Mouse (Mus musculus): ENCODE measurements around the gene B3galt4. TPM values are rescaled to one million over a fixed set of nuclear protein-coding genes. Genes with fewer than 3 reads are reported as not detected.

The B3galt4 gene
- polyA plus RNA-seq, 1 experiment from 2014 or later = 3.9 TPM

DNA sequence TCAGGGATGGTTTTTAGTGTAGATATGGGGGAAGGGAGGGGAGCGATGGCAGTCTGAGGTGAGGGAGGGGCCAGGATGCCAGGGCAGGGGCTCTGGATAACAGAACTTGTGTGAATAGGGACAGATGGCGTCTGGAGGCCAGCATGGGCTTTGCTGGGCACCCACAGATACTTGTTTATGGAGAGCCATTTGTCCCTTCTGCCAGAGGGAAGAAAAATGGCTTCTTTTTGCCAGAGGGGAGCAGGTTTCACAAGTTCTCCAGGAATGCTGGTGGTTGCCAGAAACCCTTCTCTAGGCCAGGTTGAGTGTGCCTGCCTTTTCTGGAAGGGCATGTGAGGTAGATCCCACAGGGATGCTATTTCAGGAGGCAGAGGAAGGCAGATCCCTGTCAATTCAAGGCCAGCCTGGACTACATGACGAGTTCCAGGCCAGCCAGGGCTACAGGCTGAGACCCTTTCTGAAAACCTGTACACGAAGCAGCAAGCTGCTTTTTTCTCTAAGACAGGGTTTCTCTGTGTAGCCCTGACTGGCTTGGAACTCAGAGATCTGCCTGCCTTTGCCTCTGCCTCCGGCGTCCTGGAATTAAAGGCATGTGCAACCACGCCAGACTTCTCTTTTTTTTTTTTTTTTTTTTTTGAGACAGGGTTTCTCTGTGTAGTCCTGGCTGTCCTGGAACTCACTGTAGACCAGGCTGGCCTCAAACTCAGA, 50.9 kb downstream of the B3galt4 start:
- DNase-seq (ENCODE audit: low spot score) = no peak
- 68% methylated on average over 7 of the region's 7 CpGs for WGBS
- H3K36me3 ChIP-seq = no peaks in the 10 kb centered on the region
- no peak overlapping the region for H3K27ac ChIP-seq
- no peak overlapping the region for H3K4me3 ChIP-seq
- H3K9me3 ChIP-seq (replicated peaks) = no peaks in the 10 kb centered on the region
- no peaks in the 10 kb centered on the region for H3K27me3 ChIP-seq (ENCODE audit: low read depth, poor library complexity, severe bottlenecking)
- H3K4me1 ChIP-seq = 0 out of 2 replicates have a peak, but pooled peaks cover 4% of the 10 kb centered on the region

Other genes starting within 250 kb of the B3galt4 start
- 30.1 and 32.5 TPM in 2 replicates for gene March2, start 232.8 kb downstream of the B3galt4 start, polyA plus RNA-seq (2016; fragmentation: Nextera tagmentation; extraction: Ambion mirVana)
- 325 and 350 TPM in 2 replicates for gene Rab11b, start 191.0 kb downstream of the B3galt4 start, polyA plus RNA-seq (2016; fragmentation: Nextera tagmentation; extraction: Ambion mirVana)
- 30.2 and 38.9 TPM in 2 replicates for gene Angptl4, start 169.7 kb downstream of the B3galt4 start, polyA plus RNA-seq (2016; fragmentation: Nextera tagmentation; extraction: Ambion mirVana)
- gene Kank3, start 141.0 kb downstream of the B3galt4 start, polyA plus RNA-seq (2016; fragmentation: Nextera tagmentation; extraction: Ambion mirVana) = 24.8 and 28.5 TPM in 2 replicates
- gene Rps28, start 126.9 kb downstream of the B3galt4 start, polyA plus RNA-seq (2016; fragmentation: Nextera tagmentation; extraction: Ambion mirVana) = 867 and 991 TPM in 2 replicates
- gene Ndufa7, start 126.9 kb downstream of the B3galt4 start, polyA plus RNA-seq (2016; fragmentation: Nextera tagmentation; extraction: Ambion mirVana) = 497 and 518 TPM in 2 replicates
- gene Cd320, start 108.4 kb downstream of the B3galt4 start, polyA plus RNA-seq (2016; fragmentation: Nextera tagmentation; extraction: Ambion mirVana) = 98.2 and 119 TPM in 2 replicates
- gene Gm7029, start 77.7 kb downstream of the B3galt4 start, polyA plus RNA-seq (2016; fragmentation: Nextera tagmentation; extraction: Ambion mirVana) = not detected in 2 replicates
- gene Kifc1, start 60.8 kb downstream of the B3galt4 start, polyA plus RNA-seq (2016; fragmentation: Nextera tagmentation; extraction: Ambion mirVana) = 5.9 and 6.6 TPM in 2 replicates
- gene Platr17, start 46.4 kb downstream of the B3galt4 start, polyA plus RNA-seq (2016; fragmentation: Nextera tagmentation; extraction: Ambion mirVana) = 0.20 and 0.38 TPM in 2 replicates
- 88.1 and 92.2 TPM in 2 replicates for gene Daxx, start 42.1 kb downstream of the B3galt4 start, polyA plus RNA-seq (2016; fragmentation: Nextera tagmentation; extraction: Ambion mirVana)
- 9.2 and 16.0 TPM in 2 replicates for gene Tapbp, start 35.6 kb downstream of the B3galt4 start, polyA plus RNA-seq (2016; fragmentation: Nextera tagmentation; extraction: Ambion mirVana)
- gene Zbtb22, start 35.6 kb downstream of the B3galt4 start, polyA plus RNA-seq (2016; fragmentation: Nextera tagmentation; extraction: Ambion mirVana) = 20.2 and 23.2 TPM in 2 replicates
- 43.2 and 43.9 TPM in 2 replicates for gene Rgl2, start 21.9 kb downstream of the B3galt4 start, polyA plus RNA-seq (2016; fragmentation: Nextera tagmentation; extraction: Ambion mirVana)
- 212 and 258 TPM in 2 replicates for gene Pfdn6, start 11.1 kb downstream of the B3galt4 start, polyA plus RNA-seq (2016; fragmentation: Nextera tagmentation; extraction: Ambion mirVana)
- 61.7 and 78.2 TPM in 2 replicates for gene Wdr46, start 10.8 kb downstream of the B3galt4 start, polyA plus RNA-seq (2016; fragmentation: Nextera tagmentation; extraction: Ambion mirVana)
- gene Vps52, start 4.3 kb upstream of the B3galt4 start, polyA plus RNA-seq (2016; fragmentation: Nextera tagmentation; extraction: Ambion mirVana) = 49.8 and 50.3 TPM in 2 replicates
- gene Rps18, start 4.5 kb upstream of the B3galt4 start, polyA plus RNA-seq (2016; fragmentation: Nextera tagmentation; extraction: Ambion mirVana) = 1,605 and 1,760 TPM in 2 replicates
- 2.9 and 4.7 TPM in 2 replicates for gene H2-K1, start 48.9 kb upstream of the B3galt4 start, polyA plus RNA-seq (2016; fragmentation: Nextera tagmentation; extraction: Ambion mirVana)
- gene Ring1, start 73.2 kb upstream of the B3galt4 start, polyA plus RNA-seq (2016; fragmentation: Nextera tagmentation; extraction: Ambion mirVana) = 11.8 and 15.0 TPM in 2 replicates
- gene H2-Ke6, start 76.6 kb upstream of the B3galt4 start, polyA plus RNA-seq (2016; fragmentation: Nextera tagmentation; extraction: Ambion mirVana) = 25.9 and 33.7 TPM in 2 replicates
- gene Slc39a7, start 80.2 kb upstream of the B3galt4 start, polyA plus RNA-seq (2016; fragmentation: Nextera tagmentation; extraction: Ambion mirVana) = 196 TPM in 2 replicates
- 49.9 and 51.0 TPM in 2 replicates for gene Rxrb, start 80.3 kb upstream of the B3galt4 start, polyA plus RNA-seq (2016; fragmentation: Nextera tagmentation; extraction: Ambion mirVana)
- 0.43 and 2.5 TPM in 2 replicates for gene Col11a2, start 87.9 kb upstream of the B3galt4 start, polyA plus RNA-seq (2016; fragmentation: Nextera tagmentation; extraction: Ambion mirVana)
- gene H2-Oa, start 140.9 kb upstream of the B3galt4 start, polyA plus RNA-seq (2016; fragmentation: Nextera tagmentation; extraction: Ambion mirVana) = 0.31 and 0.66 TPM in 2 replicates
- gene H2-DMa, start 168.1 kb upstream of the B3galt4 start, polyA plus RNA-seq (2016; fragmentation: Nextera tagmentation; extraction: Ambion mirVana) = 4.2 and 5.3 TPM in 2 replicates
- 140 and 145 TPM in 2 replicates for gene Brd2, start 171.1 kb upstream of the B3galt4 start, polyA plus RNA-seq (2016; fragmentation: Nextera tagmentation; extraction: Ambion mirVana)
- 0.18 and 0.40 TPM in 2 replicates for gene H2-DMb2, start 191.8 kb upstream of the B3galt4 start, polyA plus RNA-seq (2016; fragmentation: Nextera tagmentation; extraction: Ambion mirVana)
- gene H2-DMb1, start 201.6 kb upstream of the B3galt4 start, polyA plus RNA-seq (2016; fragmentation: Nextera tagmentation; extraction: Ambion mirVana) = 0.18 and 0.51 TPM in 2 replicates
- gene Tap1, start 236.1 kb upstream of the B3galt4 start, polyA plus RNA-seq (2016; fragmentation: Nextera tagmentation; extraction: Ambion mirVana) = 1.6 and 3.2 TPM in 2 replicates
- gene Psmb9, start 236.3 kb upstream of the B3galt4 start, polyA plus RNA-seq (2016; fragmentation: Nextera tagmentation; extraction: Ambion mirVana) = 0.78 and 1.1 TPM in 2 replicates
- 0.74 and 0.87 TPM in 2 replicates for gene Psmb8, start 246.2 kb upstream of the B3galt4 start, polyA plus RNA-seq (2016; fragmentation: Nextera tagmentation; extraction: Ambion mirVana)